Mouse (Mus musculus) v-Abl transformed pro-B cells (cell line): Measurements from ENCODE around the gene Lrrc74a.

Experiments used
- in situ Hi-C, 2 experiments: fragments of 400-800 bp; cut with MboI; formaldehyde crosslinking; loops; one replicate each; pipeline ENCODE4 v1.15.1; 2025; ENCODE audit not compliant: unreplicated experiment in 2 of 2

Gene Lrrc74a

DNA sequence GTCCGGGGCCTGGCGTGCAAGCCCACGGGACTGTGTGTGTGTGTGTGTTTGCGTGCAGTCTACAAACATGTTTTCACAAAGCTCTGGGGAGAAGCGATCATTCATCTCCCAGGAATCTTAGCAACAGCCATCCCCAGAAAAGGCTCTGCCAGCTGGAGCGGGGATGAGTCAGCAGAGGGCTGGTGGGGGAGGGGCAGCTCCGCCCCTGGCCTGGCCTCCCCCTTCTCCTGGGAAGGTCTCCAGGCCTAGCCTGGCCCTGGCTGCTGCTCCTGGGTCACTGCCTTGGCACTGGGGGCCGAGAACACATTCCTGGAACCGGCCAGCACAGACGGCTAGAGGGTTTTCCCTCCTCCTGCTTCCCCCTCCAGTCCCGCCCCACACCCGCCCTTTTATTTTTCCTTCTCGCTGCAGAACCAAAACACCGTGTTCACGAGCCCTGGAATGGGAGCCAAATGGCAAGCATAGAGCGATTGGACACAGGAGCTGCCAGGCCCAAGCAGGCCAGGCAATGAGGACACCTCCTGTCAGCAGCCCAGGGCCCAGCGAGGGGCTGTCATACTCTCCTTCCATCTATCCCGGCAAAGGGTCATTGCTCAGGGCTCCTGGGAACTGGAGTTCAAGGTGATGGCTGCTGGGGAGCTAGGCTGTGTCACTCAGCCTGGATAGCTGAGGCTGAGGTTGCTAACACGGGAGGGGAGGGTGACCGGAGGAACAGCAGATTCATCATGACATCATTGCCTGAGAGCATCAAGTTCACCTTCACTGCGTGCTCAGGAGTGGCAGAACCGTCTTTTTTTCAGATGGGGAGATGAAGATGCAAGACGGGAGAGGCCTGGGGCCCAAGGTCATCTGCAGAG is 67.2 kb downstream of the Lrrc74a start:
- in situ Hi-C loops = no loop called here

DNA sequence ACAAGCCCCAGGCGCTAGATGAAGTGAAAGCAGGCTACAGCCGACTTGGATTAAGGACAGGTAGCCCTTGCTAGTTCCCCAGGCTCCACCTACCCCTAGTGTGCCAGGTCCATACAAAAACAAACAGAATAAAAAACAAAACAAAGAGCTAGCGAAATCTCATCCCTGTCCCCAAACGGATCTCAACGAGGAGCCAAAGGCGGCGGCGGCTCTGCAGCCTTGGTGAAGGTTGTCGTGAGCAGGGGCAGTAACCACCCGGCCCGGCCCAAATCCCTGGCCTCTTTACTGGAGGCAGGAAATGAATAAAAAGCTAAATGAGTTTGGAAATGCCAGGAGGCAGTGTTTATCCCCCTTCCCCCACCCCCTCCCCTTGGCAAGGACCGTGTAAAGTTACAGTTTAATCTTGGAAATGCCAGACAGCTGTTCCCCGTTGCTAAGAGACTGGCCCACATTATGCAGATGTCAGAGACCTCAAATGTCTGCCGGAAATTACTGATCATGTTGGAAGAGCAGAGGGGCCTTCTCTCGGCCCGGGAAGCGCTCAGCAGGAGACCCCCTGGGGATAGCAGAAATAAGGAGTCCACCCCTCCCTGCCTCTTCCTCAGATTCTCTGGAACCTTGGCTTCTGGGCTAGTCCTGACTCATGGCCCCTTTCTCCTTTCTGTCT is 68.0 kb downstream of the Lrrc74a start:
- in situ Hi-C loops = no loop called here

DNA sequence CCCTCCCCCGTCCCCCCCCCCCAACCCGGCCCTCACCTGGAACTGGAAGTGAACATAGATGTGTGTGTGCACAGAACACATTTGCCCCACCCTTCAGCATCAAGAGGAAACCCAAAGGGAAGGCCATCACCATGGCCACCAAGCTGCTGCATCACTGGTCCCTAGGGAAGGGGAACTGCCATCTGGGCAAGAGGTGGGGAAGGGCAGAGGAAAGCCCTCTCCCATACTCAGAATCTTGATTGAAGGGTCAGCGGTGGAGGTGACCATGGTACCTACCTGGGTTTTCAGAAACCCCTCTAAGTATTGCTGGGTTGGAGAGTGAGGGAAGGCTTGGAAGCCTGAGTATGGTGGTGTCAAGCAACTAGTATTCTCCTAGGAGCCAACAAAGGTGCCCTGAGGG is 68.7 kb downstream of the Lrrc74a start:
- in situ Hi-C loops = no loop called here

DNA sequence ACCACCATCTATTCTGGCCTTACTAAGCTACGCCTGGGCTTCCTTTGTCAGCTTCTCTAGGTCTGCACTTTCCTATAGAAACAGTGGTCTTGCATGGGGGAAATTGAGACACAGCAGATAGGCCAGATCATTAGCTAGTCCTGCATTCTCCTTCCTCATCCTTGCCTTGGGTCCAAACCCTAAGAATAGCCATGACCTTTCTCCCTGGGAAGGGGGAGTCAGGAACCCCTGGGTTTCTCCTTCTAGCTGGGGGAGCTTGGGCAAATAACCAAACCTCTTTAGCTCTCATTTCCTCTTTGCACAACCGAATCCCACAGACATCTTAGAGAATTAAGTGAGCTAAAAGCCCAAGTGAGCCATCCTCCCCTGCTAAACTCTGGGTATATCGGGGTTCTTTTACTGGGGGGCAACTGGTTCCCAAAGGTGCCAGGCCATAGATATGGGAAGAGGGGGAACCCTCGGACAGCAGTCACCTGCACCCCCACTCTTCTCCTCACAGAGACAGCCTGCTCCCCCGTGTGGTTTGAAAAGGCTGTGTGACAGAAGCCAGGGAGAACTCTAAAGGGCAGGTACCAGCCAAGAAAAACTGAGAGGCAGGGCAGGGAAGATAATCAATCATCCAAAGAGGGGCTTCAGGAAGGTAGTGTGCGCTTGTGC is 69.6 kb downstream of the Lrrc74a start:
- in situ Hi-C loops = no loop called here

DNA sequence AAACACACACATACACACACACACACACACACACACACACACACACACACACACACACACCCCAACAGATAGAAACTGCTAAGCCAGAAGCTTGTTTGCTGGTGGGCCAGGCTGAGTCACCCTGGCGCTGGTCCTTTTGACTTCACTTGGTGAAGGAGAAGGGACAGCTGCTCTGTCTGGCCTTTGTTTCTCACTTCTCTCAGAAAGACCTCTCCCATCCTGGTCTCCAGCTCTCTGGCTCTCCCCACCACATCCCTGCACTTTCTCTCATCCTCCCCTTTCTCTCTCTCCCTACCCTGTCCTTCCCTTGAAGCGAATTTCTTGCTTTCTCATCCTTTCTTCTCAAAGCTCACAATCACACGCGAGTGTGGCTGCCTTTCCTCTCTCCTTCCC is 70.1 kb downstream of the Lrrc74a start:
- in situ Hi-C loops = no loop called here

DNA sequence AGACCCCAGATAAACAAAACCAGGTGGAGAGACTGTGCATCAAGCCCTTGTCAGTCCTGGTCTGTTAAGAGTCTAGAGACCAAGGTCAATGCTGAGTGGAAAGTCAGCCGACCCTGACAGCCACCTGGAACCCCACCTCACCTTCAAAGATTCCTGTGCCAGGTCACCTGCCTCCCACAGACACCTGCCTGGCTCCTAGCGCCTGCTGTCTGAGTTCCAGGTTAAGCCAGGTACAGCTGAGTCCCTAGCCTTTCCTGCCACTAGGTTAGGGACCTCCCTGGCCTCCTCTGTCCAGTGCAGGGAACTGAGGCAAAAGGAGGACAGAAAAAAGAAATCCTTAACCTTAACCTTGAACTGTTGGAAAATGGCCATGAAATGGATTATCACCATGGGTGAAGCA is 70.7 kb downstream of the Lrrc74a start:
- in situ Hi-C loops = no loop called here

DNA sequence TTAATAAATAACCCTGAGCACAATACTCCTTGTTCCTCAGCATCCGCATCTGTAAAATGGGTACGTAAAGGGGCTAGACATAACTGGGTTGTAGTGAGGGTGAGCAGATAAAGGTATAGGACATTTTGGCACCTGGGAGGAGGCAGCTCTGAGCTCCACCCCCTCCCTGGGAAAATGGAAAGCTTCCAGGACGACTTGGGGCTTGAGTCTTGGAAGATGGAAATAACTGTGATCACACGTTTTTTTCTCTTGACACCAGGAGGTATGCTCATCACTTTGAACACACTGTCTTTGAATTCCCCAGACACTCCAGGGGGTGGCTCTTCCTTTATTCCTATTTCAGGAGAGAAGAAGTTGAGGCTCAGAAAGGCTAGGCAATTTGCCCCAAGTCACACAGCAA is 71.1 kb downstream of the Lrrc74a start:
- in situ Hi-C loops = no loop called here

DNA sequence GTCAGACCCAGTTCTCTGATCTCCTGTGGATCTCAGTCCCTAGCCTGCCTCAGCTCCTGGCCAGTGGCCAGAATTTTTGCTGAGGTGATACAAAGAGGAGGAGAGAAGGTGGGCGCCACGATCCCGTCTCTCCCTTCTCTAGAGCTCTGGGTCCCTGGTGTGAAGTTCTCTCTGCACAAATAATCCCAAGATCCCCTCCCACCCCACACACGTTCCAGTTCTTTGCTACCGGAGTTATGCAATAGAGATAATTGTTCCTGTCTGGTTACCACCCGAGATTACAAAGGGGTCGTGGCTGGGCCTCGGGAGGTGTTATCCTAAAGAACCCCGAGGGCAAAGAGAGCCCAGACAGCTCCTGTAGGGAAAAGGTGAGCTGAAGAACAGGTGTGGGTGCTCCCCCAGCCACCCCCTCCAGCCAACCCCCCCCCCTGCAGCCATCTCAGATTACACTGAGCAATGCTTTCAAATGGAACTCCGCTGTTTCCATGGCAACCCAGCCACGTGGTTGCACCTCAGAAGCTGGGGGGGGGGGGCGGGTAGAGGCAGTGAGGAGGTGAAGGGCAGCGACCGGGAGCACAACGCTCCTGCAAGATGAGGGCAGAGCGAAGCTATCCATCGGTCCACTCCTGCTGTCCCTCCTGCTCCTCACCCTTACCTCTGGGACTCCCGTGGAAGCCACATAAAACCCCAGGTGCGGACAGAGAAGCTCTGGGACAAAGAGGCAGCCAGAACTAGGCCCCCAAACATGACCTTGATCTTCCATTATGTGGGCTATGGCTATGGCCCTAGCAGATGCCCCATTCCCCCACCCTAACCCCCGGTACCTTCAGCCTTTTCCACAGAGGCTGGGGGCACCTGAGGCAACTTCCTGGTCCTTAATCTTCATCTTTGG is 72.1 kb downstream of the Lrrc74a start:
- in situ Hi-C loops = no loop called here

DNA sequence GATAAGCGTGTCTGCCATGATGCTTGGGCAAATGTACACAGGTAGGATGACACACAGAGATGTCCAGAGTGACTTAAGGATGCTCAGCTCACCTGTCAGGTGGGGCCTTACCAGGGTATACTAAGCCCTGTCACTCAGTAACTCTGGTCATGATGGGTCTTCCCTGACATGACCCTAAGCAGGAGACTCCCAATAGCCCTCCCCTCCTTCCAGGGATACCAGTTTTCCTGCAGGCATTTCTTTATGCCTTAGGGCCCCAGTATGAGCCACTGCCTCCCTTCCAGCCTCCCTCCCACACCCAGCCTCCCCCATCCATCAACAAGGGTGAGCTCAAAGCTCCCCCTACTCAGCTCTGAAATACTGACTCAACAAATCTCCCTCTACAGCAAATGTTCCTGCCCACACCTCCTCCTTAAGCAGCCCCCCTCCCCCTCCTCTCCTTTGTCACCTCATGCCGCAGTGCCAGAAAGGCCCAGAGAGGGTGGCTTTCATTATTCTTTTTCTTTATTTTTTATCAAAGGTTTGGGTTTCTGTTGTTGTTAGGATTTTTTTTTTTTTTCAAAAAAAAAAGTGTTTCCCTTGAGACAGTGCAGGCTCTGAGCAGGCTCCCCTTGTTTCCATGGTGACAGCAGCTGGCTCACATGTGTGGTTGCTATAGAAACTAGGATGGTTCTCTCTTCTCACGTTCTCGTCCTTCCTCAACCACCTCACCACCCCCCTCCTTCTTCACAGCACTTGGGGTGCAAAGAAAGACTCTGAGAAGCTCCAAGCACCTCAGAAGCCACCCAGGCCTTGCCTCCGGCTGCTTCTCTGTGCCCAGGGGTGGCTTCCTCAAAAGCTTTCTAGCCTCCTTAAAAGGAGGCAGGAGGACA is 73.0 kb downstream of the Lrrc74a start:
- in situ Hi-C loops = no loop called here

DNA sequence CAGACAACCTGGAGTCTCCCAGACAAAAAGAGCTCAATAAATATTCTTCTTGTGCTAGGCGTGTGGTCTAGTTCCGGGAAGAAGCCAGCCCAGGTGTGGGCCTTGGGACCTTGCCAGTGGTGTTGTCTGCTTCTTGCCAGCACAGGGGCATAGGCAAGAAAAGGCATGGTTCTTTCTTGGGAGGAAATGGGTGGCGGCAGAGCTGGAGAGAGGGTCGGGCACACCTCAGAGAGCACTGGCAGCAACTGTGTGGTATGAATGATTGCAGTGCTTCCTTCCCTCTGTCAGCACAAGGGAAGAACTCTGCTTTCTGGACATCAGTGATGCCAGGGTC is 73.6 kb downstream of the Lrrc74a start:
- in situ Hi-C loops = no loop called here

DNA sequence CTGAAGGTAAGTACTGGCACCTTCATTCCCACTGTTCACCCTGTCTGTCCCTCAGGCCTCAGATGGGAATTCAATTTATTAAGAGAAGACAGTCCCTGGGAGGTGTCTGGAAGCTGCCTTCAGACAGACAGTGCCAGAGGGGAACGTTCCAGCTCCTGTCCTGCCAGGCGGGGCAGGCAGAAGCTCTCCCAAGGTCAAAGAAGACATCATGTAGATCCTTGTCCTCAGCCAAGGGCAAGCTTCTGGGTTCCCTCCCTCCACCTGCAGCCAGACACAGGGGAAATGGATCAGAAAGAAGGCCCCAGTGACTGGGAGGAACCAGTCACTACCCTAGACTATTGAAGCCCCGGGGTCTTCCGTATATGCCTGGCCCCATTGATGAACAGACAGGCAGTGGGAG is 74.7 kb downstream of the Lrrc74a start:
- in situ Hi-C loops = no loop called here

DNA sequence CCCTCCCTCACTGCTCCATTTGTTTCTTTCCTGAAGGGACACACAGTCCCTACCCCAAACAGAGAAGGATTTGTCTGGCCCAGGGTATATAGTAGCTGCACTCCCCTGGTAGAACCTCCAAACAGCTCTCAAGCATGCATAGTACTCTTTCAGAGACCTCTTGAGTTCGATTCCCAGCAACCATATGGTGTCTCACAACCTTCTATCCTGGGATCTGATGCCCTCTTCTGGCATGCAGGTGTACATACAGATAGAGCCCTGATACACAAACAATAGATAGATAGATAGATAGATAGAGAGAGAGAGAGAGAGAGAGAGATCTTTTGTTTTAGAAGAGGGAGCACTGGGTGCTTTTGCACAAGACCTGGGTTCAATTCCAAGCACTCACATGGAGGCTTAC is 75.9 kb downstream of the Lrrc74a start:
- in situ Hi-C loops = no loop called here

DNA sequence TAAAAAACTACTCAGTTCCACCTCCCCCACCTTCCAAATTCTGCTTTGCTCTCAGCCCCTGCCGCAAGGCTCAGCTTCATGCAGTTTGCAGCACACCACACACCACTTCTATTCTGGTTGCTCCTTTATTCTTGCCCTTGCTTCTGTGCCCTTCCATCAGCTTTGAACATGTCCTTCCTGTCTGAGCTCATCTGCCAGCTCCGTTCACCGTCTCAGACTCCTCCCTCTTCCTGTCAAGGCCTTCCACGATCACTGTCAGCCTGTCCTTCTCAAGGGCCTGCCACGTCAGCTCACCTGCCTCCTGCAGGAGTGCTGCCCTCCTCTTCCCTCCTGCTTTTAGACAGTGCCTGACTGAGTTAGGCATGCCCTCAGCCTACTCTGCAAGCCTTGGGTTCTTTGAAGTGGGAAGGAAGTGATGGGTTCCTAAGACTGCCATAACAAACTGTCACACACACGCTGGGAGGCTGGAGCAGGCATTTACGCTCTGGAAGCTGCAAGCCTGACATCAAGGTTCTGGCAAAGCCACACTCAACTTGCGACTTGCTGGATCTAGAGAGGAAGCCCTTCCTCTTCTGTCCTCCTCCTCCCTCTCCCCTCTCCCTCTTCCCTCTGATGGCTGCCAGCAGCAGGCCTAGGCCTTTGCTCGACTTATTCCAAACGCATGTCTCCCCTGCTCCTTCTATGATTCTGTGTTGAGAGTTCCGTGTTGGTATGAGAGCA is 76.7 kb downstream of the Lrrc74a start:
- in situ Hi-C loops = no loop called here

DNA sequence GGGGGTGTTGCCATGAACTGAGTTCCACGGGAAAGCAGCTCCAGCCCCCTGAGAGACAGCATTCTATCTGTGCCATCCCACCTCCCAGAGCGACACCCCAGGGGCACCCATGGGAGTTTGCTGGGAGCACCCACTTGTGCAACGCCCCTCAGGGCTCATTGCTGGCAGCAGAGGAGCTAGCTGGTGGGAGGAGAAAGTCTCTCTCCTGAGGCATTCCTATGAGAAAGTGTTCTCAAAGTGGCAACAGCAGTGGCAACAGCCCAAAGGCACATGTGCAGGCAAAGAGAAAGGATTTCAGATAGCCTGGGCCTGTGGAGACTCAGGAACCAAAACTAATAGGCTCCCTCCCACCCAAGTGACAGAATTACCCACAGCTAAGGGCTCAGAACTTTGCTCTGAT is 78.6 kb downstream of the Lrrc74a start:
- in situ Hi-C loops = no loop called here
